Mouse (Mus musculus): ENCODE measurements around the gene Spata20. TPM values are rescaled to one million over a fixed set of nuclear protein-coding genes. Genes with fewer than 3 reads are reported as not detected.
A peak's percentile ranks its signal among the peaks of the same experiment; 100 is the strongest.

Gene Spata20
- polyA plus RNA-seq, 1 experiment from 2014 or later: 0.42 TPM

- H3K27ac ChIP-seq (replicated peaks): no peak overlapping the region
- H3K9ac ChIP-seq (replicated peaks): no peak overlapping the region
- no peak overlapping the region for H3K4me3 ChIP-seq (replicated peaks)
- H3K4me2 ChIP-seq: no peak overlapping the region
- peaks cover 7% of the 10 kb centered on the region for H3K4me1 ChIP-seq
- peaks cover 23% of the 10 kb centered on the region for H3K27me3 ChIP-seq (replicated peaks)
- no peak for ATAC-seq (ENCODE audit: low FRiP score)
- no peaks in the 10 kb centered on the region for H3K36me3 ChIP-seq
- WGBS: 97% methylated on average over 7 of the region's 7 CpGs
- H3K9me3 ChIP-seq (replicated peaks): no peaks in the 10 kb centered on the region
These were observed 4.0 kb downstream of the Spata20 start for GRCm38 (mm10) chr11:94481963-94482362.

GRCm38 (mm10) chr11:94480382-94480781, 5.6 kb downstream of the Spata20 start:
- H3K9me3 ChIP-seq (replicated peaks): no peaks in the 10 kb centered on the region
- ATAC-seq (ENCODE audit: low FRiP score): no peak
- H3K27ac ChIP-seq (replicated peaks): no peak overlapping the region
- H3K4me2 ChIP-seq: no peak overlapping the region
- H3K36me3 ChIP-seq: no peaks in the 10 kb centered on the region
- H3K4me3 ChIP-seq (replicated peaks): no peak overlapping the region
- H3K9ac ChIP-seq (replicated peaks): no peak overlapping the region
- 87% methylated on average over 9 of the region's 9 CpGs for WGBS
- peaks cover 18% of the 10 kb centered on the region for H3K27me3 ChIP-seq (replicated peaks)
- H3K4me1 ChIP-seq: peaks cover 6% of the 10 kb centered on the region

GRCm38 (mm10) chr11:94477651-94478050, 8.3 kb downstream of the Spata20 start:
- Histone ChIP-seq H3K36me3 (no peaks in the 10 kb centered on the region), H3K27me3 (replicated peaks) (peaks cover 25% of the 10 kb centered on the region), H3K4me1 (peaks cover 27% of the 10 kb centered on the region), H3K9ac (replicated peaks) (no peak overlapping the region), H3K4me3 (replicated peaks) (no peak overlapping the region), H3K4me2 (no peak overlapping the region), H3K27ac (replicated peaks) (no peak overlapping the region), H3K9me3 (replicated peaks) (no peaks in the 10 kb centered on the region)
- WGBS: 82% methylated on average over 6 of the region's 6 CpGs
- ATAC-seq (ENCODE audit: low FRiP score): no peak

GRCm38 (mm10) chr11:94475722-94476121, 10.3 kb downstream of the Spata20 start:
- ATAC-seq (ENCODE audit: low FRiP score): no peak
- WGBS: 9% methylated on average over 11 of the region's 11 CpGs
- H3K4me1 ChIP-seq: peaks cover 45% of the 10 kb centered on the region
- no peak overlapping the region for H3K4me3 ChIP-seq (replicated peaks)
- H3K36me3 ChIP-seq: no peaks in the 10 kb centered on the region
- H3K27me3 ChIP-seq (replicated peaks): peaks cover 25% of the 10 kb centered on the region
- no peak overlapping the region for H3K4me2 ChIP-seq
- H3K9me3 ChIP-seq (replicated peaks): no peaks in the 10 kb centered on the region
- no peak overlapping the region for H3K9ac ChIP-seq (replicated peaks)
- H3K27ac ChIP-seq (replicated peaks): no peak overlapping the region

GRCm38 (mm10) chr11:94474544-94474910, 11.5 kb downstream of the Spata20 start:
- no peak for ATAC-seq (ENCODE audit: low FRiP score)
- no peaks in the 10 kb centered on the region for H3K36me3 ChIP-seq

GRCm38 (mm10) chr11:94473707-94474543, 12.1 kb downstream of the Spata20 start, which contains the start of gene Cacna1g:
Gene Cacna1g (minus strand): TSS chr11:94474198.
- Histone ChIP-seq H3K4me3 (replicated peaks) (peak within 1 kb of the TSS; percentile 92), H3K4me1 (peaks cover 63% of the 10 kb centered on the region), H3K4me2 (peak within 1 kb of the TSS; percentile 92), H3K36me3 (no peaks in the 10 kb centered on the region), H3K27me3 (replicated peaks) (peaks cover 25% of the 10 kb centered on the region), H3K9me3 (replicated peaks) (no peaks in the 10 kb centered on the region), H3K9ac (replicated peaks) (peak within 1 kb of the TSS; percentile 95), H3K27ac (replicated peaks) (peak within 1 kb of the TSS; percentile 80)
- peak; percentile 91 for ATAC-seq (ENCODE audit: low FRiP score)
- under 1% methylated on average over 43 of the region's 71 CpGs for WGBS

More at GRCm38 (mm10) chr11:94474544-94474910, 11.5 kb downstream of the Spata20 start:
- peak overlapping the region; percentile 25; the same call in 1 of the 2 replicates for H3K27ac ChIP-seq (replicated peaks)
- H3K9ac ChIP-seq (replicated peaks): peak overlapping the region; percentile 95; the same call in 1 of the 2 replicates
- WGBS: 3% methylated on average over 11 of the region's 11 CpGs
- H3K4me3 ChIP-seq (replicated peaks): peak overlapping the region; percentile 92
- H3K4me1 ChIP-seq: peaks cover 57% of the 10 kb centered on the region
- peak overlapping the region; percentile 92 for H3K4me2 ChIP-seq
- peaks cover 25% of the 10 kb centered on the region for H3K27me3 ChIP-seq (replicated peaks)
- no peaks in the 10 kb centered on the region for H3K9me3 ChIP-seq (replicated peaks)

GRCm38 (mm10) chr11:94472916-94473706, 12.9 kb downstream of the Spata20 start:
- peak overlapping the region; percentile 92 for H3K4me3 ChIP-seq (replicated peaks)
- peak overlapping the region; percentile 80 for H3K27ac ChIP-seq (replicated peaks)
- no peaks in the 10 kb centered on the region for H3K36me3 ChIP-seq
- peak overlapping the region; percentile 95 for H3K9ac ChIP-seq (replicated peaks)
- no peaks in the 10 kb centered on the region for H3K9me3 ChIP-seq (replicated peaks)
- peaks cover 71% of the 10 kb centered on the region for H3K4me1 ChIP-seq
- H3K27me3 ChIP-seq (replicated peaks): peaks cover 22% of the 10 kb centered on the region
- peak overlapping the region; percentile 92 for H3K4me2 ChIP-seq
- WGBS: under 1% methylated on average over 52 of the region's 52 CpGs
- 0 out of 2 replicates have a peak, but pooled peaks have one; percentile 1 for ATAC-seq (ENCODE audit: low FRiP score)

- Histone ChIP-seq H3K4me1 (peaks cover 77% of the 10 kb centered on the region), H3K4me3 (replicated peaks) (peak overlapping the region; percentile 92), H3K36me3 (no peaks in the 10 kb centered on the region), H3K4me2 (peak overlapping the region; percentile 92), H3K27me3 (replicated peaks) (peaks cover 19% of the 10 kb centered on the region), H3K27ac (replicated peaks) (peak overlapping the region; percentile 80), H3K9me3 (replicated peaks) (no peaks in the 10 kb centered on the region), H3K9ac (replicated peaks) (peak overlapping the region; percentile 95)
- no peak for ATAC-seq (ENCODE audit: low FRiP score)
- WGBS: under 1% methylated on average over 15 of the region's 15 CpGs
These were observed 13.4 kb downstream of the Spata20 start for GRCm38 (mm10) chr11:94472585-94472915.

- H3K4me3 ChIP-seq (replicated peaks): peak overlapping the region; percentile 92
- peak overlapping the region; percentile 95 for H3K9ac ChIP-seq (replicated peaks)
- H3K27ac ChIP-seq (replicated peaks): peak overlapping the region; percentile 80
- H3K4me2 ChIP-seq: peak overlapping the region; percentile 92
- whole genome bisulfite sequencing: 2% methylated on average over 17 of the region's 17 CpGs
- no peaks in the 10 kb centered on the region for H3K36me3 ChIP-seq
- ATAC-seq (ENCODE audit: low FRiP score): no peak
- H3K4me1 ChIP-seq: peaks cover 83% of the 10 kb centered on the region
- H3K9me3 ChIP-seq (replicated peaks): no peaks in the 10 kb centered on the region
- peaks cover 13% of the 10 kb centered on the region for H3K27me3 ChIP-seq (replicated peaks)
These were observed 14.0 kb downstream of the Spata20 start for GRCm38 (mm10) chr11:94471740-94472584.

- Histone ChIP-seq H3K27ac (replicated peaks) (peak overlapping the region; percentile 90), H3K4me2 (peak overlapping the region; percentile 92), H3K9ac (replicated peaks) (no peak overlapping the region), H3K9me3 (replicated peaks) (no peaks in the 10 kb centered on the region), H3K4me1 (peaks cover 85% of the 10 kb centered on the region), H3K4me3 (replicated peaks) (peak overlapping the region; percentile 92), H3K27me3 (replicated peaks) (peaks cover 6% of the 10 kb centered on the region; the same call in 1 of the 2 replicates), H3K36me3 (no peaks in the 10 kb centered on the region)
- no peak for ATAC-seq (ENCODE audit: low FRiP score)
- WGBS: 45% methylated on average over 6 of the region's 7 CpGs
These were observed 15.6 kb downstream of the Spata20 start for GRCm38 (mm10) chr11:94470391-94470790.

Data from neural tube, embryonic 15.5 days (tissue).